Mouse (Mus musculus) lung, postnatal 4 days (tissue): ENCODE measurements around the gene Afdn.
"Not testable (repeated sequence)": the region's sequence is repeated elsewhere in the genome, so short reads cannot be mapped to it uniquely, and the experiment has no call there.

Experiments
- DNase-seq, 2 experiments: peaks; one replicate each; pipeline ENCODE4 v3.0.0; 2021

Afdn gene

GRCm38 (mm10) chr17:13778865-13779264, 18.5 kb downstream of the Afdn start:
- DNase-seq, result no peak

GRCm38 (mm10) chr17:13781948-13782347, 21.6 kb downstream of the Afdn start:
- DNase-seq, result no peak

- no peak for DNase-seq
These were observed 23.1 kb downstream of the Afdn start for GRCm38 (mm10) chr17:13783469-13783868.

- DNase-seq, result not testable (repeated sequence)
These were observed 29.7 kb downstream of the Afdn start for GRCm38 (mm10) chr17:13790033-13790432.

GRCm38 (mm10) chr17:13797691-13798090, 37.4 kb downstream of the Afdn start:
- DNase-seq, result no peak

- DNase-seq, result no peak
These were observed 42.6 kb downstream of the Afdn start for GRCm38 (mm10) chr17:13802836-13803408.

GRCm38 (mm10) chr17:13806016-13806415, 45.7 kb downstream of the Afdn start:
- DNase-seq, result no peak

GRCm38 (mm10) chr17:13817789-13818188, 57.5 kb downstream of the Afdn start:
- no peak for DNase-seq

- DNase-seq, result no peak
These were observed 59.0 kb downstream of the Afdn start for GRCm38 (mm10) chr17:13819342-13819741.

- DNase-seq, result no peak
These were observed 60.3 kb downstream of the Afdn start for GRCm38 (mm10) chr17:13820676-13821075.

- DNase-seq, result no peak
These were observed 65.1 kb downstream of the Afdn start for GRCm38 (mm10) chr17:13825421-13825820.

GRCm38 (mm10) chr17:13830234-13830633, 69.9 kb downstream of the Afdn start:
- DNase-seq, result peak in 1 of 2 experiments; percentile 2

GRCm38 (mm10) chr17:13830636-13831341, 70.5 kb downstream of the Afdn start:
- DNase-seq, result peak in 1 of 2 experiments; percentile 61

GRCm38 (mm10) chr17:13835876-13836275, 75.5 kb downstream of the Afdn start:
- peak in 1 of 2 experiments; percentile 13 for DNase-seq

GRCm38 (mm10) chr17:13850175-13850574, 89.8 kb downstream of the Afdn start:
- peak in 1 of 2 experiments; percentile 27 for DNase-seq

GRCm38 (mm10) chr17:13853883-13854282, 93.5 kb downstream of the Afdn start:
- not testable (repeated sequence) for DNase-seq

- no peak for DNase-seq
These were observed 95.1 kb downstream of the Afdn start for GRCm38 (mm10) chr17:13855396-13855795.

GRCm38 (mm10) chr17:13856429-13857090, 96.2 kb downstream of the Afdn start:
- no peak for DNase-seq

GRCm38 (mm10) chr17:13865340-13865739, 105.0 kb downstream of the Afdn start:
- DNase-seq, result no peak

GRCm38 (mm10) chr17:13866951-13867351, 106.6 kb downstream of the Afdn start:
- DNase-seq, result peak in 1 of 2 experiments; percentile 18

GRCm38 (mm10) chr17:13867475-13867874, 107.1 kb downstream of the Afdn start:
- peak; percentile 67 to 79 for DNase-seq

- DNase-seq, result no peak
These were observed 109.9 kb downstream of the Afdn start for GRCm38 (mm10) chr17:13870236-13870635.

GRCm38 (mm10) chr17:13874245-13874644, 113.9 kb downstream of the Afdn start:
- DNase-seq, result no peak

GRCm38 (mm10) chr17:13877460-13877859, 117.1 kb downstream of the Afdn start:
- no peak for DNase-seq
